Mouse (Mus musculus) kidney, adult 18-20 months (tissue): ENCODE measurements around the gene Chil1.

ENCODE experiments used
- DNase-seq: peaks from one replicate; pipeline ENCODE4 v3.0.0; 2021

Chil1 gene

GRCm38 (mm10) chr1:134177976-134178375, 4.0 kb upstream of the Chil1 start:
- no peak for DNase-seq

- DNase-seq: no peak
Observed at GRCm38 (mm10) chr1:134184089-134184488, 2.1 kb downstream of the Chil1 start.

- DNase-seq: no peak
Observed at GRCm38 (mm10) chr1:134188217-134188616, 6.2 kb downstream of the Chil1 start.

- peak; percentile 16 for DNase-seq
Observed at GRCm38 (mm10) chr1:134188989-134189729, 7.2 kb downstream of the Chil1 start.

- no peak for DNase-seq
Observed at GRCm38 (mm10) chr1:134191192-134191591, 9.2 kb downstream of the Chil1 start.

- DNase-seq: no peak
Observed at GRCm38 (mm10) chr1:134192024-134192423, 10.0 kb downstream of the Chil1 start.

- no peak for DNase-seq
Observed at GRCm38 (mm10) chr1:134193126-134193525, 11.2 kb downstream of the Chil1 start, which contains the start of gene Mybph. TSS of gene Mybph (plus strand) at chr1:134193448.

GRCm38 (mm10) chr1:134193674-134194197, 11.8 kb downstream of the Chil1 start:
- no peak for DNase-seq

GRCm38 (mm10) chr1:134194298-134195022, 12.5 kb downstream of the Chil1 start:
- DNase-seq: no peak

GRCm38 (mm10) chr1:134195117-134195516, 13.1 kb downstream of the Chil1 start:
- DNase-seq: no peak

- DNase-seq: no peak
Observed at GRCm38 (mm10) chr1:134195571-134195970, 13.6 kb downstream of the Chil1 start.

- DNase-seq: peak; percentile 10
Observed at GRCm38 (mm10) chr1:134195979-134196378, 14.0 kb downstream of the Chil1 start.

GRCm38 (mm10) chr1:134196386-134196785, 14.4 kb downstream of the Chil1 start:
- peak; percentile 76 for DNase-seq

- no peak for DNase-seq
Observed at GRCm38 (mm10) chr1:134197325-134197982, 15.5 kb downstream of the Chil1 start.

GRCm38 (mm10) chr1:134198197-134198995, 16.4 kb downstream of the Chil1 start:
- no peak for DNase-seq

GRCm38 (mm10) chr1:134200481-134200880, 18.5 kb downstream of the Chil1 start:
- DNase-seq: no peak

GRCm38 (mm10) chr1:134200998-134201686, 19.2 kb downstream of the Chil1 start:
- DNase-seq: no peak

- DNase-seq: peak; percentile 64
Observed at GRCm38 (mm10) chr1:134201751-134202420, 19.9 kb downstream of the Chil1 start.

- no peak for DNase-seq
Observed at GRCm38 (mm10) chr1:134204230-134204629, 22.3 kb downstream of the Chil1 start.

- DNase-seq: no peak
Observed at GRCm38 (mm10) chr1:134205296-134206018, 23.5 kb downstream of the Chil1 start.

GRCm38 (mm10) chr1:134206085-134206484, 24.1 kb downstream of the Chil1 start:
- DNase-seq: no peak
